Mouse (Mus musculus): Measurements from ENCODE around the gene S100a4. TPM values are rescaled to one million over a fixed set of nuclear protein-coding genes. Genes with fewer than 3 reads are reported as not detected.
A peak's percentile ranks its signal among the peaks of the same experiment; 100 is the strongest.

Gene S100a4
- 1.4 and 1.7 TPM in 2 replicates for polyA plus RNA-seq (2016; fragmentation: Nextera tagmentation; extraction: Ambion mirVana)

GRCm38 (mm10) chr3:90603623-90604022, at the start of gene S100a4:
Gene S100a4 (plus strand): TSS chr3:90603771.
- Histone ChIP-seq H3K4me2 (replicated peaks) (no peak within 1 kb of the TSS), H3K27ac (replicated peaks) (no peak within 1 kb of the TSS), H3K9me3 (no peaks in the 10 kb centered on the region), H3K36me3 (no peaks in the 10 kb centered on the region), H3K4me3 (no peak within 1 kb of the TSS), H3K9ac (replicated peaks) (no peak within 1 kb of the TSS), H3K27me3 (no peaks in the 10 kb centered on the region), H3K4me1 (peaks cover 4% of the 10 kb centered on the region; the same call in 1 of the 2 replicates)
- no peak for ATAC-seq (ENCODE audit: low FRiP score, low read depth)
- WGBS = 58% methylated on average over 3 of the region's 3 CpGs

- H3K9ac ChIP-seq (replicated peaks) = no peak overlapping the region
- H3K4me1 ChIP-seq = peaks cover 4% of the 10 kb centered on the region; the same call in 1 of the 2 replicates
- H3K27me3 ChIP-seq = no peaks in the 10 kb centered on the region
- ATAC-seq (ENCODE audit: low FRiP score, low read depth) = peak; percentile 63
- H3K4me2 ChIP-seq (replicated peaks) = no peak overlapping the region
- H3K27ac ChIP-seq (replicated peaks) = 0 out of 2 replicates have a peak overlapping the region, but pooled peaks have one; percentile 12
- no peaks in the 10 kb centered on the region for H3K9me3 ChIP-seq
- WGBS = 32% methylated on average over 5 of the region's 5 CpGs
- H3K4me3 ChIP-seq = no peak overlapping the region
- no peaks in the 10 kb centered on the region for H3K36me3 ChIP-seq
Observed at GRCm38 (mm10) chr3:90555954-90556353, 47.6 kb upstream of the S100a4 start.

- no peaks in the 10 kb centered on the region for H3K9me3 ChIP-seq
- H3K27me3 ChIP-seq = no peaks in the 10 kb centered on the region
- ATAC-seq (ENCODE audit: low FRiP score, low read depth) = no peak
- no peak within 1 kb of the TSS for H3K27ac ChIP-seq (replicated peaks)
- no peak within 1 kb of the TSS for H3K4me2 ChIP-seq (replicated peaks)
- H3K36me3 ChIP-seq = no peaks in the 10 kb centered on the region
- WGBS = 85% methylated on average over 6 of the region's 6 CpGs
- H3K9ac ChIP-seq (replicated peaks) = no peak within 1 kb of the TSS
- peaks cover 4% of the 10 kb centered on the region; the same call in 1 of the 2 replicates for H3K4me1 ChIP-seq
- H3K4me3 ChIP-seq = no peak within 1 kb of the TSS
Observed at GRCm38 (mm10) chr3:90560008-90560628, 43.5 kb upstream of the S100a4 start, which contains the start of gene S100a3. Gene S100a3 (plus strand): TSS chr3:90560578.

GRCm38 (mm10) chr3:90574691-90575090, 28.9 kb upstream of the S100a4 start:
- Histone ChIP-seq H3K27ac (replicated peaks) (no peak overlapping the region), H3K9ac (replicated peaks) (no peak overlapping the region), H3K36me3 (no peaks in the 10 kb centered on the region), H3K4me1 (no peaks in the 10 kb centered on the region), H3K27me3 (no peaks in the 10 kb centered on the region), H3K4me2 (replicated peaks) (no peak overlapping the region), H3K4me3 (no peak overlapping the region), H3K9me3 (no peaks in the 10 kb centered on the region)
- 90% methylated on average over 5 of the region's 5 CpGs for WGBS
- ATAC-seq (ENCODE audit: low FRiP score, low read depth) = no peak

- ATAC-seq (ENCODE audit: low FRiP score, low read depth) = no peak
- Histone ChIP-seq H3K4me1 (no peaks in the 10 kb centered on the region), H3K36me3 (no peaks in the 10 kb centered on the region), H3K9ac (replicated peaks) (no peak overlapping the region), H3K9me3 (no peaks in the 10 kb centered on the region), H3K4me3 (no peak overlapping the region), H3K4me2 (replicated peaks) (no peak overlapping the region), H3K27ac (replicated peaks) (no peak overlapping the region), H3K27me3 (no peaks in the 10 kb centered on the region)
- WGBS = 84% methylated on average over 3 of the region's 3 CpGs
Observed at GRCm38 (mm10) chr3:90575320-90575719, 28.3 kb upstream of the S100a4 start.

- no peak overlapping the region for H3K9ac ChIP-seq (replicated peaks)
- no peaks in the 10 kb centered on the region for H3K27me3 ChIP-seq
- H3K27ac ChIP-seq (replicated peaks) = no peak overlapping the region
- no peak overlapping the region for H3K4me2 ChIP-seq (replicated peaks)
- H3K36me3 ChIP-seq = no peaks in the 10 kb centered on the region
- no peak for ATAC-seq (ENCODE audit: low FRiP score, low read depth)
- H3K9me3 ChIP-seq = no peaks in the 10 kb centered on the region
- WGBS = 74% methylated on average over 10 of the region's 10 CpGs
- H3K4me1 ChIP-seq = no peaks in the 10 kb centered on the region
- H3K4me3 ChIP-seq = no peak overlapping the region
Observed at GRCm38 (mm10) chr3:90576351-90577001, 27.1 kb upstream of the S100a4 start.

GRCm38 (mm10) chr3:90579433-90579832, 24.1 kb upstream of the S100a4 start:
- WGBS = 82% methylated on average over 7 of the region's 7 CpGs
- Histone ChIP-seq H3K4me1 (no peaks in the 10 kb centered on the region), H3K9me3 (no peaks in the 10 kb centered on the region), H3K27me3 (no peaks in the 10 kb centered on the region), H3K4me3 (no peak overlapping the region), H3K9ac (replicated peaks) (no peak overlapping the region), H3K4me2 (replicated peaks) (no peak overlapping the region), H3K27ac (replicated peaks) (no peak overlapping the region), H3K36me3 (no peaks in the 10 kb centered on the region)
- ATAC-seq (ENCODE audit: low FRiP score, low read depth) = no peak

- H3K27me3 ChIP-seq = no peaks in the 10 kb centered on the region
- H3K36me3 ChIP-seq = no peaks in the 10 kb centered on the region
- H3K27ac ChIP-seq (replicated peaks) = no peak overlapping the region
- WGBS = 93% methylated on average over 5 of the region's 5 CpGs
- ATAC-seq (ENCODE audit: low FRiP score, low read depth) = no peak
- no peak overlapping the region for H3K4me2 ChIP-seq (replicated peaks)
- no peaks in the 10 kb centered on the region for H3K4me1 ChIP-seq
- no peak overlapping the region for H3K4me3 ChIP-seq
- no peaks in the 10 kb centered on the region for H3K9me3 ChIP-seq
- no peak overlapping the region for H3K9ac ChIP-seq (replicated peaks)
Observed at GRCm38 (mm10) chr3:90581141-90581540, 22.4 kb upstream of the S100a4 start.

GRCm38 (mm10) chr3:90582156-90582555, 21.4 kb upstream of the S100a4 start:
- H3K36me3 ChIP-seq = no peaks in the 10 kb centered on the region
- no peaks in the 10 kb centered on the region for H3K27me3 ChIP-seq
- H3K9me3 ChIP-seq = no peaks in the 10 kb centered on the region
- no peak overlapping the region for H3K9ac ChIP-seq (replicated peaks)
- H3K27ac ChIP-seq (replicated peaks) = no peak overlapping the region
- no peak overlapping the region for H3K4me2 ChIP-seq (replicated peaks)
- no peaks in the 10 kb centered on the region for H3K4me1 ChIP-seq
- ATAC-seq (ENCODE audit: low FRiP score, low read depth) = no peak
- no peak overlapping the region for H3K4me3 ChIP-seq
- 94% methylated on average over 1 of the region's 1 CpGs for WGBS

- no peaks in the 10 kb centered on the region for H3K4me1 ChIP-seq
- no peak for ATAC-seq (ENCODE audit: low FRiP score, low read depth)
- H3K9ac ChIP-seq (replicated peaks) = no peak overlapping the region
- H3K27ac ChIP-seq (replicated peaks) = no peak overlapping the region
- no peaks in the 10 kb centered on the region for H3K27me3 ChIP-seq
- H3K36me3 ChIP-seq = no peaks in the 10 kb centered on the region
- H3K4me2 ChIP-seq (replicated peaks) = no peak overlapping the region
- no peaks in the 10 kb centered on the region for H3K9me3 ChIP-seq
- no peak overlapping the region for H3K4me3 ChIP-seq
- 86% methylated on average over 4 of the region's 4 CpGs for WGBS
Observed at GRCm38 (mm10) chr3:90582556-90582955, 21.0 kb upstream of the S100a4 start.

GRCm38 (mm10) chr3:90583893-90584292, 19.7 kb upstream of the S100a4 start:
- WGBS = 51% methylated on average over 3 of the region's 3 CpGs
- H3K4me1 ChIP-seq = no peaks in the 10 kb centered on the region
- no peak overlapping the region for H3K4me2 ChIP-seq (replicated peaks)
- no peaks in the 10 kb centered on the region for H3K9me3 ChIP-seq
- no peaks in the 10 kb centered on the region for H3K36me3 ChIP-seq
- no peak overlapping the region for H3K4me3 ChIP-seq
- no peak for ATAC-seq (ENCODE audit: low FRiP score, low read depth)
- H3K9ac ChIP-seq (replicated peaks) = no peak overlapping the region
- no peaks in the 10 kb centered on the region for H3K27me3 ChIP-seq
- H3K27ac ChIP-seq (replicated peaks) = no peak overlapping the region

GRCm38 (mm10) chr3:90585595-90585994, 18.0 kb upstream of the S100a4 start:
- Histone ChIP-seq H3K4me3 (no peak overlapping the region), H3K4me1 (no peaks in the 10 kb centered on the region), H3K9ac (replicated peaks) (no peak overlapping the region), H3K27ac (replicated peaks) (no peak overlapping the region), H3K27me3 (no peaks in the 10 kb centered on the region), H3K9me3 (no peaks in the 10 kb centered on the region), H3K4me2 (replicated peaks) (no peak overlapping the region), H3K36me3 (no peaks in the 10 kb centered on the region)
- ATAC-seq (ENCODE audit: low FRiP score, low read depth) = no peak; the same call in 1 of the 2 replicates
- WGBS = 31% methylated on average over 5 of the region's 5 CpGs

Measured in midbrain, embryonic 12.5 days (tissue).